In genomic region chr2:145961861-145962260, GRCm38 (mm10) we compare ENCODE assay signal across 17 mouse cellular contexts. TPM values are rescaled to one million over a fixed set of nuclear protein-coding genes. Genes with fewer than 3 reads are reported as not detected.
"Had no signal": no experiment of that assay in that cellular context is flagged by ENCODE, and none has a peak within 500 bp of the region (broad histone marks: within the 10 kb centered on the region; RNA-seq: fewer than 3 reads in every experiment).

No protein-coding gene starts in this region.

- H3K27ac ChIP-seq: kidney, postnatal 0 days; layer of hippocampus, adult 2 months; limb, embryonic 12.5 days; limb, embryonic 15.5 days; liver, embryonic 14.5 days; macrophage; midbrain, embryonic 12.5 days; midbrain, embryonic 15.5 days had no signal

- H3K4me1 ChIP-seq: limb, embryonic 12.5 days; limb, embryonic 15.5 days; midbrain, embryonic 15.5 days had no signal

- DNase-seq: kidney, postnatal 25 days; layer of hippocampus, adult 9-11 months; liver, postnatal 0 days; lung, embryonic 14.5 days; thymus, adult 18-20 months; thymus, postnatal 36 days had no signal

- H3K9me3 ChIP-seq: limb, embryonic 12.5 days; limb, embryonic 15.5 days; midbrain, embryonic 12.5 days; midbrain, embryonic 15.5 days had no signal

- H3K27me3 ChIP-seq: limb, embryonic 15.5 days had no signal

- H3K36me3 ChIP-seq: limb, embryonic 12.5 days; limb, embryonic 15.5 days; midbrain, embryonic 12.5 days; midbrain, embryonic 15.5 days had no signal

- H3K4me3 ChIP-seq: layer of hippocampus, adult 2 months; limb, embryonic 12.5 days; limb, embryonic 15.5 days; midbrain, embryonic 12.5 days; midbrain, embryonic 15.5 days had no signal

RNA-seq across cellular contexts. Expression of gene Cfap61, which starts 27.3 kb away (rescaled TPM):
- polyA plus RNA-seq: liver, embryonic 11.5 days; liver, embryonic 14.5 days; liver, postnatal 0 days; lung, embryonic 14.5 days; macrophage; small intestine, adult 2 months; urinary bladder, adult 2 months had no signal
